Mouse (Mus musculus): ENCODE measurements around the gene D5Ertd579e. TPM values are rescaled to one million over a fixed set of nuclear protein-coding genes. Genes with fewer than 3 reads are reported as not detected.

Gene D5Ertd579e
- polyA plus RNA-seq, 1 experiment from 2014 or later, result 25.9 TPM

GRCm38 (mm10) chr5:36696504-36697300 is 878 bp upstream of the D5Ertd579e start:
- H3K9ac ChIP-seq (ENCODE audit: low read depth, low read length), result peak overlapping the region; percentile 85; the same call in 1 of the 2 replicates
- no peaks in the 10 kb centered on the region; the same call in 1 of the 2 replicates for H3K36me3 ChIP-seq (ENCODE audit: control insufficient read depth, insufficient read depth, low read length)
- no peak overlapping the region for H3K27ac ChIP-seq (ENCODE audit: low read depth, low read length)
- H3K4me3 ChIP-seq (ENCODE audit: low read length), result peak overlapping the region; percentile 81
- WGBS, result 73% methylated on average over 11 of the region's 11 CpGs
- no peak for ATAC-seq
- peaks cover 16% of the 10 kb centered on the region for H3K4me1 ChIP-seq (ENCODE audit: control insufficient read depth, insufficient read depth, low read depth, low read length)
- peak overlapping the region; percentile 75 for H3K4me2 ChIP-seq (ENCODE audit: low read length)
- H3K9me3 ChIP-seq (ENCODE audit: control insufficient read depth, low read length), result no peaks in the 10 kb centered on the region
- H3K27me3 ChIP-seq (replicated peaks; ENCODE audit: control insufficient read depth, insufficient read depth, low read length), result no peaks in the 10 kb centered on the region

DNA sequence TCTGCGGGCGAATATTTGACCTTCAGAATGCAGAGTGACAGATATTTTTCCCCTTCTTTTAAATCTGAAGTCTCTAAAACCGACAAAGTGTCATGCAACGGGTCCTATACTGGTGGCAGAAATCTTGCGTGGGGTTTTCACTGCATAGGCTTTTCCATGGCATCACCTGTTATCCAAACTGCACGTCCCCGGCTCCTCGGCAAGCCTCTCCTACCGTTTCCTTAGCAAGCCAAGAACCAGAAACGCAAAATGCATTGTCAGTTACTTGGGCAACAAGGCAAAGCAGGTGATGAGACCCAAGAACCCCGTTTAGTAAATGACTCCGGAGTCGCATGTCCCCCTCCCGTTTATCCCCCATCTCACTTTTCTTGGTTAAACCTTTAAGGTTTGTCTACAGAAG is 819 bp downstream of the D5Ertd579e start:
- no peak; the same call in 1 of the 2 replicates for ATAC-seq
- no peaks in the 10 kb centered on the region; the same call in 1 of the 2 replicates for H3K36me3 ChIP-seq (ENCODE audit: control insufficient read depth, insufficient read depth, low read length)
- H3K4me3 ChIP-seq (ENCODE audit: low read length), result peak overlapping the region; percentile 81
- no peaks in the 10 kb centered on the region for H3K27me3 ChIP-seq (replicated peaks; ENCODE audit: control insufficient read depth, insufficient read depth, low read length)
- H3K9me3 ChIP-seq (ENCODE audit: control insufficient read depth, low read length), result no peaks in the 10 kb centered on the region
- H3K4me2 ChIP-seq (ENCODE audit: low read length), result peak overlapping the region; percentile 77
- 5% methylated on average over 14 of the region's 14 CpGs for WGBS
- peaks cover 16% of the 10 kb centered on the region for H3K4me1 ChIP-seq (ENCODE audit: control insufficient read depth, insufficient read depth, low read depth, low read length)
- H3K9ac ChIP-seq (ENCODE audit: low read depth, low read length), result peak overlapping the region; percentile 85
- peak overlapping the region; percentile 93 for H3K27ac ChIP-seq (ENCODE audit: low read depth, low read length)

GRCm38 (mm10) chr5:36693651-36694050 is 2.2 kb downstream of the D5Ertd579e start:
- peak overlapping the region; percentile 17 for H3K9ac ChIP-seq (ENCODE audit: low read depth, low read length)
- 89% methylated on average over 2 of the region's 2 CpGs for WGBS
- ATAC-seq, result no peak
- H3K36me3 ChIP-seq (ENCODE audit: control insufficient read depth, insufficient read depth, low read length), result no peaks in the 10 kb centered on the region; the same call in 1 of the 2 replicates
- H3K27me3 ChIP-seq (replicated peaks; ENCODE audit: control insufficient read depth, insufficient read depth, low read length), result no peaks in the 10 kb centered on the region
- H3K4me1 ChIP-seq (ENCODE audit: control insufficient read depth, insufficient read depth, low read depth, low read length), result peaks cover 16% of the 10 kb centered on the region
- H3K9me3 ChIP-seq (ENCODE audit: control insufficient read depth, low read length), result no peaks in the 10 kb centered on the region
- no peak overlapping the region for H3K27ac ChIP-seq (ENCODE audit: low read depth, low read length)
- H3K4me3 ChIP-seq (ENCODE audit: low read length), result no peak overlapping the region
- no peak overlapping the region for H3K4me2 ChIP-seq (ENCODE audit: low read length)

GRCm38 (mm10) chr5:36691423-36691822 is 4.4 kb downstream of the D5Ertd579e start:
- no peak for ATAC-seq
- Histone ChIP-seq H3K4me3 (ENCODE audit: low read length) (no peak overlapping the region), H3K36me3 (ENCODE audit: control insufficient read depth, insufficient read depth, low read length) (peaks cover 4% of the 10 kb centered on the region), H3K27me3 (replicated peaks; ENCODE audit: control insufficient read depth, insufficient read depth, low read length) (no peaks in the 10 kb centered on the region), H3K9ac (ENCODE audit: low read depth, low read length) (no peak overlapping the region), H3K4me1 (ENCODE audit: control insufficient read depth, insufficient read depth, low read depth, low read length) (peaks cover 14% of the 10 kb centered on the region), H3K9me3 (ENCODE audit: control insufficient read depth, low read length) (no peaks in the 10 kb centered on the region), H3K4me2 (ENCODE audit: low read length) (no peak overlapping the region), H3K27ac (ENCODE audit: low read depth, low read length) (no peak overlapping the region)
- WGBS, result 91% methylated on average over 1 of the region's 1 CpGs

DNA sequence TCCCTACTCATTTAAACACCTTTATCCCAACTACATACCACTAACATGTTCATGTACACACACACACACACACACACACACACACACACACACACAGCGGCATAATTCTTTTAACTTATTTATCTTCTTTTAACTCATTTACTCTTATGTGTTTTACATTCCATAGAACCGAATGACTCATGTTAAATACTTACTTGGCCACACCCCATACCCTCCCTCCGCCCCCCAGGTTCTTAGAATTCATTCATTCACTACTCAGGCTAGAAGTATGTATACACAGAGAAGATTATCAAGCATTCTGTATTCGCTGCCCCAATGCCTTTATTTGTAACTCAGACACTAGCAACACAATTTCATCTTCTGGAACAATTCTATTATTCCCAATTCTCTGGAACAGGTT is 10.7 kb downstream of the D5Ertd579e start:
- no peak for ATAC-seq
- H3K9ac ChIP-seq (ENCODE audit: low read depth, low read length), result no peak overlapping the region
- no peak overlapping the region for H3K4me2 ChIP-seq (ENCODE audit: low read length)
- no peak overlapping the region for H3K4me3 ChIP-seq (ENCODE audit: low read length)
- 94% methylated on average over 4 of the region's 4 CpGs for WGBS
- H3K36me3 ChIP-seq (ENCODE audit: control insufficient read depth, insufficient read depth, low read length), result peaks cover 4% of the 10 kb centered on the region; the same call in 1 of the 2 replicates
- H3K9me3 ChIP-seq (ENCODE audit: control insufficient read depth, low read length), result no peaks in the 10 kb centered on the region
- H3K4me1 ChIP-seq (ENCODE audit: control insufficient read depth, insufficient read depth, low read depth, low read length), result no peaks in the 10 kb centered on the region
- no peak overlapping the region for H3K27ac ChIP-seq (ENCODE audit: low read depth, low read length)
- no peaks in the 10 kb centered on the region for H3K27me3 ChIP-seq (replicated peaks; ENCODE audit: control insufficient read depth, insufficient read depth, low read length)

GRCm38 (mm10) chr5:36683586-36683985 is 12.2 kb downstream of the D5Ertd579e start:
- ATAC-seq, result no peak
- H3K4me2 ChIP-seq (ENCODE audit: low read length), result no peak overlapping the region
- H3K36me3 ChIP-seq (ENCODE audit: control insufficient read depth, insufficient read depth, low read length), result peaks cover 4% of the 10 kb centered on the region; the same call in 1 of the 2 replicates
- H3K9me3 ChIP-seq (ENCODE audit: control insufficient read depth, low read length), result no peaks in the 10 kb centered on the region
- H3K4me1 ChIP-seq (ENCODE audit: control insufficient read depth, insufficient read depth, low read depth, low read length), result 0 out of 2 replicates have a peak, but pooled peaks cover 3% of the 10 kb centered on the region
- no peak overlapping the region for H3K9ac ChIP-seq (ENCODE audit: low read depth, low read length)
- 100% methylated on average over 1 of the region's 1 CpGs for WGBS
- no peak overlapping the region for H3K4me3 ChIP-seq (ENCODE audit: low read length)
- no peak overlapping the region for H3K27ac ChIP-seq (ENCODE audit: low read depth, low read length)
- H3K27me3 ChIP-seq (replicated peaks; ENCODE audit: control insufficient read depth, insufficient read depth, low read length), result no peaks in the 10 kb centered on the region

GRCm38 (mm10) chr5:36681219-36681618 is 14.6 kb downstream of the D5Ertd579e start:
- Histone ChIP-seq H3K36me3 (ENCODE audit: control insufficient read depth, insufficient read depth, low read length) (no peaks in the 10 kb centered on the region), H3K4me2 (ENCODE audit: low read length) (no peak overlapping the region), H3K9me3 (ENCODE audit: control insufficient read depth, low read length) (no peaks in the 10 kb centered on the region), H3K27me3 (replicated peaks; ENCODE audit: control insufficient read depth, insufficient read depth, low read length) (no peaks in the 10 kb centered on the region), H3K4me3 (ENCODE audit: low read length) (no peak overlapping the region), H3K4me1 (ENCODE audit: control insufficient read depth, insufficient read depth, low read depth, low read length) (0 out of 2 replicates have a peak, but pooled peaks cover 3% of the 10 kb centered on the region), H3K9ac (ENCODE audit: low read depth, low read length) (no peak overlapping the region), H3K27ac (ENCODE audit: low read depth, low read length) (no peak overlapping the region)
- no peak for ATAC-seq

DNA sequence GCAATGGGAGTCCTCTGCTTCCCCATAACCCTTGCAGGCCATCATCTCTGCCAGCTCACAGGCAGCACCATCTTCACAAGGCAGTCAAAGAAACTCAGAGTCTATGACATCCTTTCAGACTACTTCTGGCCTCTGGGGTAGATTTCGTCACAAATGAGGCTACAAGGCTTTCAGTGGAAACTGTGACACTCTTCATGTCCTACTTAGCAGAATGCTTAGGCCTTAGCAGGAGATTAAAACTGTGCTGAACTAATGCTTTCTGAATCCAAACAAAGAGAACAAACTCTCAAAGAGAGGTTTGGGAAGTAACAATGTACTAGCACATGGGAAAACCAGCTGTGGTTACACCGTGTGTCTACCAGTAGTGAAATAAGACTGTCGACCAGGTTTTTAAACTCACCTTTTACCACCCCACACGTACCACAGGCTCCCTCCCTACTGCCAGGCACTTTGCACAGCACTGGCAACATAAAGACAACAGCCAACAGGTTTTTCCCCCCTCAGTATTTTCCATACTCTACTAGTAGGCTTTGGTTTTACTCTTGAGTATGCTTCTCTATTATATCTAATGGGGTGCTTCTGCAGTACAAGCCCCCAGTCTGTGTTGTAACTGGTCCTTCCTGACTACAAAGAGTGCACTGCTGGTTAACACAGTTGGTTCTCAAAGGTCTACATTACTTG is 15.8 kb downstream of the D5Ertd579e start:
- H3K9ac ChIP-seq (ENCODE audit: low read depth, low read length), result no peak overlapping the region
- H3K27ac ChIP-seq (ENCODE audit: low read depth, low read length), result no peak overlapping the region
- H3K4me2 ChIP-seq (ENCODE audit: low read length), result no peak overlapping the region
- 82% methylated on average over 4 of the region's 4 CpGs for WGBS
- H3K4me3 ChIP-seq (ENCODE audit: low read length), result no peak overlapping the region
- no peaks in the 10 kb centered on the region for H3K27me3 ChIP-seq (replicated peaks; ENCODE audit: control insufficient read depth, insufficient read depth, low read length)
- 0 out of 2 replicates have a peak, but pooled peaks cover 3% of the 10 kb centered on the region for H3K4me1 ChIP-seq (ENCODE audit: control insufficient read depth, insufficient read depth, low read depth, low read length)
- no peaks in the 10 kb centered on the region for H3K36me3 ChIP-seq (ENCODE audit: control insufficient read depth, insufficient read depth, low read length)
- no peak for ATAC-seq
- H3K9me3 ChIP-seq (ENCODE audit: control insufficient read depth, low read length), result no peaks in the 10 kb centered on the region

- 0 out of 2 replicates have a peak, but pooled peaks cover 3% of the 10 kb centered on the region for H3K4me1 ChIP-seq (ENCODE audit: control insufficient read depth, insufficient read depth, low read depth, low read length)
- WGBS, result 53% methylated on average over 1 of the region's 1 CpGs
- H3K4me2 ChIP-seq (ENCODE audit: low read length), result no peak overlapping the region
- H3K27ac ChIP-seq (ENCODE audit: low read depth, low read length), result no peak overlapping the region
- ATAC-seq, result no peak
- no peak overlapping the region for H3K9ac ChIP-seq (ENCODE audit: low read depth, low read length)
- H3K27me3 ChIP-seq (replicated peaks; ENCODE audit: control insufficient read depth, insufficient read depth, low read length), result no peaks in the 10 kb centered on the region
- H3K36me3 ChIP-seq (ENCODE audit: control insufficient read depth, insufficient read depth, low read length), result no peaks in the 10 kb centered on the region
- no peak overlapping the region for H3K4me3 ChIP-seq (ENCODE audit: low read length)
- H3K9me3 ChIP-seq (ENCODE audit: control insufficient read depth, low read length), result no peaks in the 10 kb centered on the region
Observed at GRCm38 (mm10) chr5:36678799-36679198, 17.0 kb downstream of the D5Ertd579e start.

Data from hindbrain, embryonic 16.5 days (tissue).